Mouse (Mus musculus) embryonic facial prominence, embryonic 14.5 days (tissue): Measurements from ENCODE around the gene Vps8. TPM values are rescaled to one million over a fixed set of nuclear protein-coding genes. Genes with fewer than 3 reads are reported as not detected.

Experiments used
- ATAC-seq: fragments of 200-750 bp; cut with Nextera tagmentation; 2 replicates; pipeline ENCODE4 v1.8.0; 2017; ENCODE audit warnings: low read depth, moderate number of reproducible peaks, moderate TSS enrichment
- DNase-seq: peaks from one replicate; pipeline ENCODE4 v3.0.0-alpha.2; 2015; ENCODE audit warnings: low spot score
- H3K27ac ChIP-seq: fragments of 300-500 bp; sonication (generic); replicated peaks from 2 replicates; pipeline ENCODE4 v1.5.1; 2014; ENCODE audit warnings: low read depth, mild to moderate bottlenecking, low read length, moderate library complexity
- H3K27me3 ChIP-seq: fragments of 300-500 bp; sonication (generic); replicated peaks from 2 replicates; pipeline ENCODE4 v1.6.1; 2014; ENCODE audit warnings: low read length; ENCODE audit not compliant: control insufficient read depth, insufficient read depth
- H3K36me3 ChIP-seq: fragments of 300-500 bp; sonication (generic); 2 replicates; pipeline ENCODE4 v1.6.1; 2014; ENCODE audit warnings: low read length, mixed read lengths; ENCODE audit not compliant: control insufficient read depth, insufficient read depth
- H3K4me1 ChIP-seq: fragments of 300-500 bp; sonication (generic); 2 replicates; pipeline ENCODE4 v1.6.1; 2014; ENCODE audit warnings: antibody characterized with exemption, low read length; ENCODE audit not compliant: control insufficient read depth, insufficient read depth
- H3K4me2 ChIP-seq: fragments of 300-500 bp; sonication (generic); 2 replicates; pipeline ENCODE4 v1.6.1; 2014; ENCODE audit warnings: low read depth, mild to moderate bottlenecking, low read length, moderate library complexity, mixed read lengths
- H3K4me3 ChIP-seq: fragments of 300-500 bp; sonication (generic); 2 replicates; pipeline ENCODE4 v1.5.1; 2014; ENCODE audit warnings: low read depth, mild to moderate bottlenecking, low read length
- H3K9ac ChIP-seq: fragments of 300-500 bp; sonication (generic); 2 replicates; pipeline ENCODE4 v1.6.1; 2014; ENCODE audit warnings: low read depth, mild to moderate bottlenecking, low read length, moderate library complexity, mixed read lengths
- H3K9me3 ChIP-seq: fragments of 300-500 bp; sonication (generic); 2 replicates; pipeline ENCODE4 v1.6.1; 2016; ENCODE audit warnings: low read length; ENCODE audit not compliant: control insufficient read depth
- WGBS: fragments of 180-500 bp; shearing (Covaris S2); extraction: QIAGEN DNeasy Blood & Tissue Kit; methylation state at CpG from one replicate; pipeline ENCODE4 v1.1.7; 2014; 5-methylcytosine and 5-hydroxymethylcytosine counted together
- polyA plus RNA-seq: library from polyadenylated mRNA; unstranded; fragments of >200 nt; fragmentation: Nextera tagmentation; extraction: Ambion mirVana; gene quantifications from 2 replicates; pipeline ENCODE4 v1.2.1, GENCODE M21; 2014

Gene Vps8
- polyA plus RNA-seq, 1 experiment from 2014 or later: 18.0 TPM

- WGBS: 82% methylated on average over 2 of the region's 2 CpGs
- H3K9me3 ChIP-seq: 0 out of 2 replicates have a peak, but pooled peaks cover 4% of the 10 kb centered on the region
- no peak overlapping the region for H3K4me3 ChIP-seq
- no peaks in the 10 kb centered on the region for H3K36me3 ChIP-seq
- H3K27ac ChIP-seq: no peak overlapping the region
- DNase-seq (no peak), ATAC-seq (no peak)
- no peak overlapping the region for H3K4me2 ChIP-seq
- H3K27me3 ChIP-seq: no peaks in the 10 kb centered on the region
- no peak overlapping the region for H3K9ac ChIP-seq
- H3K4me1 ChIP-seq: no peaks in the 10 kb centered on the region
Measured at GRCm38 (mm10) chr16:21620630-21621029, 197.7 kb downstream of the Vps8 start.

- Histone ChIP-seq H3K9ac (no peak overlapping the region), H3K27ac (no peak overlapping the region), H3K4me3 (no peak overlapping the region), H3K27me3 (no peaks in the 10 kb centered on the region), H3K9me3 (no peaks in the 10 kb centered on the region), H3K4me1 (peaks cover 8% of the 10 kb centered on the region; the same call in 1 of the 2 replicates), H3K4me2 (no peak overlapping the region), H3K36me3 (no peaks in the 10 kb centered on the region)
- WGBS: 61% methylated on average over 6 of the region's 6 CpGs
- DNase-seq (peak; percentile 67), ATAC-seq (peak; percentile 76)
Measured at GRCm38 (mm10) chr16:21625784-21626634, 203.1 kb downstream of the Vps8 start.

DNA sequence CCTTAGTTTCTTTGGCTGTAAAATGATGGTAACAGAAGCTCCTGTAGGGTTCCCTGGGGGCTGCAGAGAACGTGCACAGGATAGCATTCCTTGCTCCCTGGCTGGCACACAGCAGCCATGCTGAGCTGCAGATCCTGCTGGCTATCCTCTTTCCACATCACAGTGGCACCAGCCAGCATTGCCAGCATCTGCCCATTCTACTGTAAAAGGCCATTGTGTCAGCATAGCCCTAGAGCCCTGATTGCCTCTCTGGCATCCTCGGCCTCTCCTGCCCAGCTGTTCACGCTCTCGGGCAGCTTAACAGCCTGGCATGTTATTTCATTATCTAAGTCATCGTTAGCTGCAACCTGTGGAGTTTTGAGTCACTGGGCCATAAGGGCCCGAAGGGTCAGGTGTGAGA lies 204.3 kb downstream of the Vps8 start:
- Histone ChIP-seq H3K27me3 (no peaks in the 10 kb centered on the region), H3K4me3 (no peak overlapping the region), H3K9ac (no peak overlapping the region), H3K4me2 (no peak overlapping the region), H3K4me1 (peaks cover 8% of the 10 kb centered on the region; the same call in 1 of the 2 replicates), H3K36me3 (no peaks in the 10 kb centered on the region), H3K27ac (no peak overlapping the region), H3K9me3 (no peaks in the 10 kb centered on the region)
- DNase-seq (no peak), ATAC-seq (no peak)
- 68% methylated on average over 6 of the region's 6 CpGs for WGBS

- peak; percentile 31; the same call in 1 of the 2 replicates for ATAC-seq
- peak; percentile 53 for DNase-seq
Measured at GRCm38 (mm10) chr16:21628061-21628591, 205.2 kb downstream of the Vps8 start.

DNA sequence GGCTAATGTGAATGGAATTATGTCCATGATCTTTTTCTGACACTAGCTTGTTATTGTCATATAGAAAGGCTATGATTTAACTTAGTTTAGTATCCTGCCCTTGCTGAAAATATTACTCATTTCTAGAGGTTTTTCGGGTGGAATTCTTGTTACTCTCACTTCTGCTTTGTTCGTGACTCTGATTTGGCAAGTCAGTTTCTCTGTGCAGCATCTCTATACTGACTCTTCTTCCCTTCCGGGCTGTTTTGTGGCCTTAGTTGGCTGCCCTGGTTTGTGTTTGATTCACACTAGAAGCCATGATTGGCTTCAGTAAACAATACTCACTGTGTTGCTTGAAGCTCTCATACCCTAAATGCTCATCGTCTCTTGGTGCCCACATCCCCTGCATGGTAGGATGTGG lies 207.7 kb downstream of the Vps8 start:
- no peaks in the 10 kb centered on the region for H3K27me3 ChIP-seq
- no peak overlapping the region for H3K4me2 ChIP-seq
- no peaks in the 10 kb centered on the region for H3K9me3 ChIP-seq
- no peak overlapping the region for H3K27ac ChIP-seq
- WGBS: 87% methylated on average over 4 of the region's 4 CpGs
- peaks cover 8% of the 10 kb centered on the region; the same call in 1 of the 2 replicates for H3K4me1 ChIP-seq
- no peak overlapping the region for H3K9ac ChIP-seq
- DNase-seq (no peak), ATAC-seq (no peak)
- H3K4me3 ChIP-seq: no peak overlapping the region
- no peaks in the 10 kb centered on the region for H3K36me3 ChIP-seq

More at GRCm38 (mm10) chr16:21628061-21628591, 205.2 kb downstream of the Vps8 start:
- Histone ChIP-seq H3K27me3 (no peaks in the 10 kb centered on the region), H3K27ac (no peak overlapping the region), H3K4me1 (peaks cover 8% of the 10 kb centered on the region; the same call in 1 of the 2 replicates), H3K4me3 (no peak overlapping the region), H3K9ac (no peak overlapping the region), H3K36me3 (no peaks in the 10 kb centered on the region), H3K4me2 (0 out of 2 replicates have a peak overlapping the region, but pooled peaks have one; percentile 15), H3K9me3 (no peaks in the 10 kb centered on the region)
- WGBS: 25% methylated on average over 13 of the region's 13 CpGs

DNA sequence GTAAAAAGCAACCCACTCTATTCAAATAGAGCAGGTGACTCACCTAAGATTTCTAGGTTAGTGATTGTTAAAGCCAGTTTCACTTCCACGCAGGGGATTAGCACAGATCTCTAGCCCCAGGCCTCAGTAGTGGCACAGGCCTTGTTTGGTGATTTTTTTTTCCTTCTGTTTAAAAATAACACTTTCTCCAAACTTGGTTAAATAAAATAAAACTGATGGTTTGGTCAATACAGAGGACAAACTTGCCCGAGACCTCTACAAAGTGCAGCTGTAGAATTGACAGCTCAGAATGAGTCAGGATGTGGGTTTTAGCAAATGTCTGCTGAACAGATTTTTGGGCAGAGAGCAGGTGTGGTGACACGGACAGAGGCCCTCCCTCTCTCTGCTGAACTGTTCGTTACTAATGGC lies 208.9 kb downstream of the Vps8 start:
- Histone ChIP-seq H3K4me1 (peaks cover 8% of the 10 kb centered on the region; the same call in 1 of the 2 replicates), H3K27me3 (no peaks in the 10 kb centered on the region), H3K9me3 (no peaks in the 10 kb centered on the region), H3K9ac (no peak overlapping the region), H3K27ac (no peak overlapping the region), H3K4me3 (no peak overlapping the region), H3K4me2 (no peak overlapping the region), H3K36me3 (no peaks in the 10 kb centered on the region)
- no peak for DNase-seq
- 77% methylated on average over 4 of the region's 4 CpGs for WGBS
- no peak for ATAC-seq

DNA sequence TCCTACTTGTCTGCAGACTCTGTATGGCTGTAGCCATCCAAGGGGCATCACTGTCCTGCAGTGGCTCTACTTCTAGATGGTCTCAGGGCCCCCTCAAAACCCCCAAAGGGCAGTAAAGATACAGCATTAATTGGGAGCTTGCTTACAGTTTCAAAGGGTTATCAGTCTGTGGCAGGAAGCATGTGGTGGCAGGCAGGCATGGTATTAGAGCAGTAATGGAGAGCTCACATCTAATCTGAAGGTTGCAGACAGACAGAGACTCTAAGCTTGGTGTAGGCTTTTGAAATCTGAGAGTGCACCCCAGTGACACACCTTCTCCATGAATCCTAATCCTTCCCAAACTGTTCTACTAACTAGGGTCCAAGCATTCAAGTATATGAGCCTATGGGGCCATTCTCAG lies 211.5 kb downstream of the Vps8 start:
- no peak for ATAC-seq

DNA sequence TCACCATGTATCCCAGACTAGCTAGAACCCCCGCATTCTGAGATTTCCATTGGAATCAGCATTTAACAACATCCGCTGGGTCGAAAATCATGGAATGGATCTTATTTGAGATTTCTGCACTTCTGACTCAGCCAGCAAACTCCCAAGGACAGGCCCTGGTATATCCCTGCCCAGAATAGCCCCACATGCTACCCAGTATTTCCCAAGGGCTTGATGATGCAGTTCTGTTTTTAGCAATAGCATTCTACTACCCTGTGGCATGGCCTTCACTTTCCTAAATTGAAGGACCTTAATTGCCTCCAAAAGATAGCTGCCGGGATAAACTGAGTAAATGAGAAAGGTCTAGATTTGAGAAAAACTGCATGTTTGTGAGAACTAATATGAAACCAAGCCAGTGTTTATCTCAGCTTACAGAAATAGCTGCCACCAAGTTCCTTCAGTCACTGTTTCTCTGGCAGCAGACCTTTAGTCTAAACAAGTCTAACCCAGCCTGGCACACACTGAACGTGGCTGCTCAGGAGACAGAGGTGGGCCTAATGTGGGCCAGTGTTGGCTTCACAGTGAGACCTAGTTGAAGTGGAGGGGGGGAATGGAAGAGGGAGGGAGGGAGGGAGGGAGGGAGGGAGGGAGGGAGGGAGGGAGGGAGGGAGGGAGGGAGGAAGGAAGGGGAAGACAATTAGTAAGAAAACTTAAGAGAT lies 213.4 kb downstream of the Vps8 start:
- H3K9me3 ChIP-seq: no peaks in the 10 kb centered on the region
- no peaks in the 10 kb centered on the region for H3K36me3 ChIP-seq
- no peak overlapping the region for H3K27ac ChIP-seq
- ATAC-seq (no peak), DNase-seq (no peak)
- no peak overlapping the region for H3K9ac ChIP-seq
- H3K27me3 ChIP-seq: no peaks in the 10 kb centered on the region
- 84% methylated on average over 5 of the region's 5 CpGs for WGBS
- H3K4me3 ChIP-seq: no peak overlapping the region
- no peaks in the 10 kb centered on the region for H3K4me1 ChIP-seq
- no peak overlapping the region for H3K4me2 ChIP-seq

More for the DNA sequence above, 211.5 kb downstream of the Vps8 start:
- no peak for DNase-seq
- Histone ChIP-seq H3K9ac (no peak overlapping the region), H3K27me3 (no peaks in the 10 kb centered on the region), H3K9me3 (no peaks in the 10 kb centered on the region), H3K27ac (no peak overlapping the region), H3K4me1 (no peaks in the 10 kb centered on the region), H3K4me2 (no peak overlapping the region), H3K36me3 (no peaks in the 10 kb centered on the region), H3K4me3 (no peak overlapping the region)
